Comparison of ENCODE assay signal across 14 mouse cellular contexts in genomic region chr1:80654177-80654576, GRCm38 (mm10).
"Had no signal": no experiment of that assay in that cellular context is flagged by ENCODE, and none has a peak within 500 bp of the region (broad histone marks: within the 10 kb centered on the region; RNA-seq: fewer than 3 reads in every experiment).

No protein-coding gene starts in this region.

- H3K9ac ChIP-seq: kidney, embryonic 15.5 days; limb, embryonic 13.5 days; liver, embryonic 13.5 days had no signal

- H3K27me3 ChIP-seq: kidney, embryonic 15.5 days; limb, embryonic 13.5 days; liver, embryonic 13.5 days had no signal

- H3K4me3 ChIP-seq: kidney, embryonic 15.5 days; limb, embryonic 10.5 days; limb, embryonic 13.5 days; liver, embryonic 13.5 days had no signal

- H3K36me3 ChIP-seq: kidney, embryonic 15.5 days; limb, embryonic 10.5 days; limb, embryonic 13.5 days; liver, embryonic 13.5 days had no signal

- H3K27ac ChIP-seq: kidney, embryonic 15.5 days; limb, embryonic 10.5 days; limb, embryonic 13.5 days; liver, embryonic 13.5 days had no signal

- H3K4me2 ChIP-seq: kidney, embryonic 15.5 days; limb, embryonic 13.5 days; liver, embryonic 13.5 days; midbrain, embryonic 11.5 days had no signal

- DNase-seq: kidney, postnatal 10 days; kidney, postnatal 36 days; liver; liver, embryonic 13.5 days; lung, adult 2 months; lung, postnatal 14 days; lung, postnatal 4 days; midbrain, embryonic 14.5 days; thymus, adult 18-20 months; thymus, postnatal 36 days had no signal

- H3K9me3 ChIP-seq: kidney, embryonic 15.5 days; limb, embryonic 10.5 days; limb, embryonic 13.5 days; liver, embryonic 13.5 days had no signal

- H3K4me1 ChIP-seq: kidney, embryonic 15.5 days; limb, embryonic 10.5 days; limb, embryonic 13.5 days; liver, embryonic 13.5 days had no signal
